Mouse (Mus musculus) CD4-positive helper T cell, adult 2 months (primary cell): ENCODE data around the gene Mrpl46.

ENCODE experiments used
- DNase-seq: peaks from one replicate; pipeline ENCODE4 v3.0.0-alpha.2; 2012; ENCODE audit warnings: low read depth, missing footprints, low spot score

Gene Mrpl46

GRCm38 (mm10) chr7:78769075-78769652 is 14.2 kb downstream of the Mrpl46 start:
- no peak for DNase-seq

DNA sequence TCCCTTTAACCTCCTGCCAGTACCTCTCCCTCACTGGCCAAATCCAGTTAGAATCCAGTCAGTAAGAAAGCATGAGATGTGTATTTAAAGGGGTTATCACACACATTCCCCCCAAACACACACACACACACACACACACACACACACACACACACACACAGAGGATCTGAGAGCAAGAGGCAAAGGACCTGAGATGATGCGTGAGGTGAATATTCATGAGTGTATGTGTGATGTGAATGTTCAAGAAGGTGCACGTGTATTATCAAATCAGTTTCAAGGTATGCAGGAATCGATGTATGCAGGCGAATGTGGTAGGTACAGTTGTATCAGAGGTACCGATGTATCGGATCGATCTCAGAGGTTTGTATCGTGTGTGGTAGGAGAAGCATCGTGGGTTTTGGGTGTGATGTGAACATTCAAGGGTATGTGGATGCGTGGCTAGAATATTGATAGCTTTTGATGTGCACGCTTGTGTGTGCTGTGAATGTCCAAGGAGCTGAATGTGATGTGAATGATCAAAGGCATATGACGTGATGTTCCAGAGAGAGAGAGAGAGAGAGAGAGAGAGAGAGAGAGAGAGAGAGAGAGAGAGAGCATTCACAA is 15.3 kb downstream of the Mrpl46 start:
- no peak for DNase-seq

GRCm38 (mm10) chr7:78766019-78766683 is 17.2 kb downstream of the Mrpl46 start:
- DNase-seq, result peak; percentile 75

DNA sequence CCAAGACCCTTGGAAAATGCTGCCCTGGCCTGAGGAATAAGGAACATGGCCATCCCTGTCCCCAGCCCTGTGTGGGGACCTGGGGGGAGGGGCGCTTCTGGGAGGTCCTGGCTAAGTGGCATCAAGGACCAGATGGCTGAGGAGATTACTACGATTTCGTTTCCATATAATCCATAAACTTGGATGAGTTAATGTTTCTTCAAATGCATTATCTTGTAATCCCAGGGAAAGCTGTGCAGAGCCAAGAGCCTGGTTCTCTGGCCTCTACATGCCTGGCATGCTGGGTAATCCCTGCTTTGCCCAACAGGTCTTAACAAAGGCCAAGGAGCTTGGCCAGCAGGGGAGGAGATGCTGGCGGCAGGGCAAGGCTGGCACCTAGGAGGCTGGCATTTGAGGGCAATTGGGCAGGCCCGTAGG is 18.1 kb downstream of the Mrpl46 start:
- no peak for DNase-seq

DNA sequence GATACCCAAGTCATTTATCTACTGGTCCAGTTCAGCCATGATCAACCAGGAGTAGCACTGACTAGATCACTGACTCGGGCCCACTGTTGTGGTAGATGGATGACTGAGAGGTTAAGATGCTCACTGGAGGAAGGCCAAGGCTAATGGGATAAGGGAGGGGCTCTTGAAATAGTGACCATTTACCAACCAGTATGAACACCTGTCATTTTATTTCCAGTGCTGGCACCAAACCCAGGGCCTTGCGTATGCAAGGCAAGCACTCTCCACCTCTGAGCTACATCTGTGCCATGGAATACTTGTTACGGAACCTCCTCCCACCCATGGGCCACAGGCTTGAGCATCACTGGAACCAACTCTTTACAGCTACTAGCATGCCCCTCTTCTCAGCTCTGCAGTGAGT is 19.5 kb downstream of the Mrpl46 start:
- no peak for DNase-seq

GRCm38 (mm10) chr7:78754458-78755000 is 28.8 kb downstream of the Mrpl46 start:
- DNase-seq, result no peak

- DNase-seq, result no peak
These were observed 29.4 kb downstream of the Mrpl46 start for GRCm38 (mm10) chr7:78753752-78754457.

DNA sequence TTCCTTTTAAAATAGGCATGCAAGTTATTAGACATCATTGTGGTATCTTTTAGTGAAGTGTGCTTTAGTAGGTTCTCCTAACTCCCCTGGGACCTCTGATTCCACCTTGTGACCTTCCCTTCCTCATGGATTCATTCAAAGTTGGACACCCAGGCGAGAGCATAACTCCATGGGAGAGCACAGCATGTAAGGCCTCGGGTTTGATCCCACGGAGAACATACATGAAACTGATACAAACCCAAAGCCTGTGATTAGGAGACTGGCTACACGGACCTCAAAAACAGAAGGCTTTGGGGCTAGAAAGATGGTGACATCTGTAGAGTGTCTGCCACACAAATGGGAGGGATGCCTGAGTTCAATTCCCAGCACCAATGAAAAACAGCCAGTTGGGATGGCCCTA is 30.4 kb downstream of the Mrpl46 start:
- DNase-seq, result no peak

DNA sequence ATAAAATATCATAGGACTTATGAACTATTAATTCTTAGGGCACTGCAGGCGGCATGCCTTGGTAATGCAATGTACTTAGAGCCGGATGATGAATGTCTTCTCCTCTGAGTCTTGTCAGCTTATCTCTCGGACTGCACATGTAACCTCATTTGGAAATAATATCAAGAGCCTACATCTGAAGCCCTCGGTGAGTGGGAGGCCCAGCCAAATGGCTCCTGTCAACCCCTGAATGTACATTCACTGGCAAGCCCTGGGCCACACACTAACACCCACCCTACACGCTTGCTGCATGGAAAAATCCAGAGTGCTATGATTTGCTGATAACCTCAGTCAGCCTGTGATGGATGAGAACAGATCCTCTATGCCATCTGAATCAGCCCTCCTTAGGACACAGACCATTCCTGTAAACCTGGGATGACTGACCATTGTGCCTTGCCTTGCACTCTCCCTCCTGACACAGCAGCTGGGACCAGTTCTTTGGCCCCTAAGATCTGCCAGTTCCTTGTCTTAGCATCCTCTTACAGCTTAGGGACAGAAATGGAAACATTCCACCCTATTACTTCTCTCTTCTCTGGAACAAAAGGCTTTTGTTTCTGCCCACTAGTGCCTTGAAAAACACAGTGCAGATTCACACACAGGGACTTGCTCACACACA is 39.5 kb downstream of the Mrpl46 start:
- DNase-seq, result no peak

GRCm38 (mm10) chr7:78739351-78740000 is 43.9 kb downstream of the Mrpl46 start:
- DNase-seq, result no peak

- peak; percentile 73 for DNase-seq
These were observed 45.6 kb downstream of the Mrpl46 start, which contains the start of gene Ntrk3 for GRCm38 (mm10) chr7:78737614-78738210. Gene Ntrk3 (minus strand): TSS chr7:78738012.

DNA sequence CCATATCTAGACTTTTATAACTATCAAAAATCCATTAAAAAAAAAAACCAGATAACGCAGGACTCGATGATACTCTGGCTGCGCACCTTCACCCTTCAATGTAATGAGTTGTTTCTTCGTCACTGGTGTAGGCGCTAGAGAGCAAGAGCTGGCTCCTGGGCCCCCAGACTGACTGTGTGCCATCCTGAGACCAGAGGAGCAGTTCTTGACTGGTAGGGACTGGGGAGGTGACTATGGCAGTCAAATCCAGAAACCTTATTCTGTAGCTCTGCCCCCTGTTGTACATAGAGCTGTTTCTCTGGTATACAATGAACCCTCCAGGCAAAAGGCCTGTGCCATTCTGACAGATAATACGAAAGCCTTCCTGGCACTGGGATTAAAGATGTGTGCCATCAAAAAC is 46.1 kb downstream of the Mrpl46 start:
- no peak for DNase-seq

DNA sequence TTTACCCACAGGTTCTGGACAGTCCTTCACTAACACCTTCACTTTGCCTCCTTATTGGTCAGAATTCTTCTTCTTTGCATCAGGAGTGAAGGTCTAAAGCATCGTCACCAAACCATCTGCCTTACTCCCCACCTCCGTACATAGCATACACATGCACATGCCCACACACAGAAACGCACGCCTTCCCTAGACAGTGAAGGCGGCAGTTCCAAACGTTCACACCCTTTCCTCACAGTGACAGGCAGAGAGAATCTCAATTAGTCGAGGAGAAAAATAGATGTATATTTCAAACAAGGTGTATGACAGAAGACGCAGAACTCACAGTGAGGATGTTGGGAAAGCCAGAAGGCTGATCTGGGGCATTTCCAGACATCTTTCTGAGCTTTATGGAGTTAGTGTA is 51.9 kb downstream of the Mrpl46 start:
- DNase-seq, result no peak
